Mouse (Mus musculus): ENCODE measurements around the gene Arl1.
"Not testable (repeated sequence)": the region's sequence is repeated elsewhere in the genome, so short reads cannot be mapped to it uniquely, and the experiment has no call there.

Arl1 gene

GRCm38 (mm10) chr10:88761524-88762212 lies 31.0 kb downstream of the Arl1 start:
- no peak for DNase-seq (ENCODE audit: low read depth, low spot score)

- no peak for DNase-seq (ENCODE audit: low read depth, low spot score)
These were observed 34.9 kb downstream of the Arl1 start for GRCm38 (mm10) chr10:88765431-88766142.

GRCm38 (mm10) chr10:88768961-88769360 lies 38.3 kb downstream of the Arl1 start:
- no peak for DNase-seq (ENCODE audit: low read depth, low spot score)

GRCm38 (mm10) chr10:88769676-88770075 lies 39.0 kb downstream of the Arl1 start:
- DNase-seq (ENCODE audit: low read depth, low spot score) = no peak

- not testable (repeated sequence) for DNase-seq (ENCODE audit: low read depth, low spot score)
These were observed 42.3 kb downstream of the Arl1 start for GRCm38 (mm10) chr10:88772965-88773364.

GRCm38 (mm10) chr10:88776206-88776605 lies 45.5 kb downstream of the Arl1 start:
- DNase-seq (ENCODE audit: low read depth, low spot score) = no peak

- no peak for DNase-seq (ENCODE audit: low read depth, low spot score)
These were observed 50.1 kb downstream of the Arl1 start for GRCm38 (mm10) chr10:88780716-88781115.

- not testable (repeated sequence) for DNase-seq (ENCODE audit: low read depth, low spot score)
These were observed 52.5 kb downstream of the Arl1 start for GRCm38 (mm10) chr10:88783135-88783534.

GRCm38 (mm10) chr10:88783941-88784340 lies 53.3 kb downstream of the Arl1 start:
- DNase-seq (ENCODE audit: low read depth, low spot score) = no peak

GRCm38 (mm10) chr10:88784513-88784931 lies 53.9 kb downstream of the Arl1 start:
- DNase-seq (ENCODE audit: low read depth, low spot score) = no peak

GRCm38 (mm10) chr10:88793671-88794070 lies 63.0 kb downstream of the Arl1 start:
- DNase-seq (ENCODE audit: low read depth, low spot score) = no peak
